Mouse (Mus musculus): Measurements from ENCODE around the gene Adamts3. TPM values are rescaled to one million over a fixed set of nuclear protein-coding genes. Genes with fewer than 3 reads are reported as not detected.
A peak's percentile ranks its signal among the peaks of the same experiment; 100 is the strongest.

The Adamts3 gene
- polyA plus RNA-seq, 1 experiment from 2014 or later, result 5.5 TPM

DNA sequence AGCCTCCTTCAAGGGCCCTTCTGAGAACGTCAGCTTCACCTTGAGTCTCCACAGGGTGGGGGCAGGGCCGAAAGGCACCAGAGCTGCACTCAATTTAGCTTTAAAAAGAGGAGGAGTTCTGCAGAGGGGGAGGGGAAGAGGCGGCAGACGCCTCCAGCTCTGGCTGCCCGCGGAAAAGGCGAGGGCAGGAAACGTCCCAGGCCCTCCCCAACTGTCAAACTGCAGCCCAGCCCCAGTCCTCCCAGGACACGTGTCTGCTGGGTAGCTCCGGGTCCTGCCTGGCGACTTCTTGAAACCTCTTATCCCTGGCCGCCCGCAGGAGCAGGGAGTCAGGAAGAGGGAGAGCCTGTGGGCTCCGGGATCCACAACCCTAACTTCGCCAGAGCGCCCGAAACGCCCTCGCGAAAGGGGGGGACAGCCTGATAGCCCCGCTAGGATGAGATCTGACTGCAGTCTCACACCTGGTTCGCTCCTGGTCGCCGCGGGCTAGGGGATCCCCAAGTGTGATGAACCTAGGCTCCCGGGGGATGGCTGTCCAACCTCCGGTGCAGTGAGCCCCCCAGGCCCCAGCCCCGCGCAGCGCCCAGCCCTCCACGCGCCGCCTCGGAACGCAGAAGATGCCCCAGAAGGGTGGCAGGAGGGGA is 921 bp downstream of the Adamts3 start:
- ATAC-seq (ENCODE audit: low FRiP score), result peak; percentile 67
- WGBS, result under 1% methylated on average over 35 of the region's 35 CpGs
- Histone ChIP-seq H3K36me3 (no peaks in the 10 kb centered on the region), H3K4me2 (peak overlapping the region; percentile 100), H3K9ac (replicated peaks) (peak overlapping the region; percentile 77), H3K4me1 (peaks cover 22% of the 10 kb centered on the region), H3K27ac (replicated peaks) (peak overlapping the region; percentile 75), H3K27me3 (replicated peaks) (no peaks in the 10 kb centered on the region), H3K4me3 (replicated peaks) (peak overlapping the region; percentile 82), H3K9me3 (replicated peaks) (no peaks in the 10 kb centered on the region)

DNA sequence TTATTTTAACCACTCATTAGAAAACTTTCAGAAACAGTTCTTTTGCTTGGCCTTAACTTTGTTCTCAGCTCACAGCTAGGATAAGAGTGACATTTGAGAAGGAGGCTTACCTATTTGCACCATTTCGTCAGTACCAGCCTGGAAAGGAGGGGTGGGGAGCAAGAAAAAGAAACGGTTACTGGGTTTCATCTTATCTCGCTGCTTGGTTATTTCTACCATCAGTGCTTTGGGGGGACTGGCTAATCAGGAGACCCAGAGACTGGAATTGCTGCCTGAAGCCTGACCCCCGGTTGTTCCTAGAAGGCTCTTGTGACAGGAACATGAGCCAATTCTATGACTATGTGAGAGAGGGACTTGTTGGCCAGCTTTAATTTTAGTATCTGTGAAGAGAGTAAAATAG is 1.7 kb downstream of the Adamts3 start:
- H3K27me3 ChIP-seq (replicated peaks), result no peaks in the 10 kb centered on the region
- no peak overlapping the region for H3K9ac ChIP-seq (replicated peaks)
- H3K4me3 ChIP-seq (replicated peaks), result peak overlapping the region; percentile 82
- no peaks in the 10 kb centered on the region for H3K9me3 ChIP-seq (replicated peaks)
- peaks cover 22% of the 10 kb centered on the region for H3K4me1 ChIP-seq
- 45% methylated on average over 4 of the region's 4 CpGs for WGBS
- no peaks in the 10 kb centered on the region for H3K36me3 ChIP-seq
- peak overlapping the region; percentile 100 for H3K4me2 ChIP-seq
- ATAC-seq (ENCODE audit: low FRiP score), result no peak
- H3K27ac ChIP-seq (replicated peaks), result no peak overlapping the region

DNA sequence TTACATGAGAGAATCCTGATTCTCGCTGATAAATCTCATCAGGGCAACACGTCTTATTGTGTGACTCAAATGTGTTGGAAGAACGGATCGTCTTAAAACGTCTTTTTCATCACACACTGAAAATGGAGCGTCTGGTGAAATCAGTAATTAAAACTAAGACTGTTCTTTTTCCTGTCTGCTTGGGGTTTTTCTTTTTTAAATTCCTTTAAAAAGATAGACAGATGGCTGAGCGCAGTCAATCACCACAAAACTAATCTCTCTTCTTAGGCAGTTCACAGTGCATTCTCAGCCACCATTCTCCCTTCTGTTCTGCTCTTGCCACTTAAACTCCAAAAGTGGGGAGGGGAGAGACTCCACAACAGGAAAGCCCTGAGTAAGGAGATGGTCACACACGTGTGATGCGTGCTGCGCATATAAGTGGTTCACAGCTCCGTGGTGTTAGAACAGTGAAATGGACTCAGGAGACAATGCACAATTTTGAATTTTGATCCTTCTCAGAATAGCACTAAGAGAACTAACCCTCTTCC is 4.2 kb downstream of the Adamts3 start:
- no peak overlapping the region for H3K4me3 ChIP-seq (replicated peaks)
- H3K27ac ChIP-seq (replicated peaks), result no peak overlapping the region
- H3K9ac ChIP-seq (replicated peaks), result no peak overlapping the region
- WGBS, result 52% methylated on average over 11 of the region's 11 CpGs
- no peak for ATAC-seq (ENCODE audit: low FRiP score)
- H3K36me3 ChIP-seq, result no peaks in the 10 kb centered on the region
- H3K27me3 ChIP-seq (replicated peaks), result no peaks in the 10 kb centered on the region
- peaks cover 21% of the 10 kb centered on the region for H3K4me1 ChIP-seq
- no peaks in the 10 kb centered on the region for H3K9me3 ChIP-seq (replicated peaks)
- no peak overlapping the region for H3K4me2 ChIP-seq

DNA sequence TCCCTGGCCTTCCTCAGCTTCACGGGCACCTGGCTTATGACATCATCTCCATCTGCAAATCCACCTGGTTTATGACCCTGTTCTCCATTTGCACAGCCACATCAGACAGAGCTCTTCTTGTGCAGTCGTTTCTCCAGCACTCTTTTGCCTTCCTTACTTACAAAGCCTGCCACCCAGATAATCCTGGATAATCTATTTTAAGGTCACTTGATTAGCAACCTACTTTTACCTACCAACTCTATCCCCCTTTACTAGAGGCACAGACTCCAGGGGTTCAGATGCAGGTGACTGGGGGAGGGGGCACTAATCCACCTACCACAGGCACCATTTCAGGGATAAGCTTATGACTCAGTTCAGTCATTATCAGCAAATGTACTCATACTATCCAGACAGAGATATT is 10.5 kb downstream of the Adamts3 start:
- Histone ChIP-seq H3K27ac (replicated peaks) (no peak overlapping the region), H3K4me2 (no peak overlapping the region), H3K9ac (replicated peaks) (no peak overlapping the region), H3K36me3 (no peaks in the 10 kb centered on the region), H3K4me1 (no peaks in the 10 kb centered on the region), H3K9me3 (replicated peaks) (no peaks in the 10 kb centered on the region), H3K27me3 (replicated peaks) (no peaks in the 10 kb centered on the region), H3K4me3 (replicated peaks) (no peak overlapping the region)
- ATAC-seq (ENCODE audit: low FRiP score), result no peak
- WGBS, result 72% methylated on average over 2 of the region's 2 CpGs

- no peak overlapping the region for H3K4me2 ChIP-seq
- H3K9ac ChIP-seq (replicated peaks), result no peak overlapping the region
- H3K9me3 ChIP-seq (replicated peaks), result no peaks in the 10 kb centered on the region
- no peak for ATAC-seq (ENCODE audit: low FRiP score)
- no peak overlapping the region for H3K4me3 ChIP-seq (replicated peaks)
- 88% methylated on average over 4 of the region's 4 CpGs for WGBS
- no peaks in the 10 kb centered on the region for H3K36me3 ChIP-seq
- no peak overlapping the region for H3K27ac ChIP-seq (replicated peaks)
- no peaks in the 10 kb centered on the region for H3K4me1 ChIP-seq
- no peaks in the 10 kb centered on the region for H3K27me3 ChIP-seq (replicated peaks)
Observed at GRCm38 (mm10) chr5:89859603-89860002, 23.5 kb downstream of the Adamts3 start.

DNA sequence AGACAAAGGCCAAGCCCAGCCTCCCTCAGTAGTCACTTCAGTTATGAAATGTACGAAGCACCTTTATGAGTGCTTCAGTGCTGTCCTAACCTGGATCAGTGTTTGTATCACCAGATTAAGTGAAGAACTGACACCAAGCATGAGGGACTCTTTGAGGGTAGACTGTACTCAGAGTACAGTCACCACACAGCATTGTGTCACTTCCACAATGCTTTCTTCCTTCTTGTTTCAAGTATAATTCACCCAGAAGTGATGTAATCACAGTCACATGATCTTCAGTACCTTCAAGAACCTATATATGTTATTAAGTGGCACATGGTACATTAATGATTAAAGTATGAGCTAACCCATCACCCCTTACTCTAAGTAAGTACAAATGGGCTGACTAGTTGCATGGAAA is 24.3 kb downstream of the Adamts3 start:
- Histone ChIP-seq H3K4me2 (no peak overlapping the region), H3K4me1 (no peaks in the 10 kb centered on the region), H3K27me3 (replicated peaks) (no peaks in the 10 kb centered on the region), H3K9ac (replicated peaks) (no peak overlapping the region), H3K4me3 (replicated peaks) (no peak overlapping the region), H3K9me3 (replicated peaks) (no peaks in the 10 kb centered on the region), H3K36me3 (no peaks in the 10 kb centered on the region), H3K27ac (replicated peaks) (no peak overlapping the region)
- ATAC-seq (ENCODE audit: low FRiP score), result no peak
- 98% methylated on average over 1 of the region's 1 CpGs for WGBS

GRCm38 (mm10) chr5:89846551-89846950 is 36.6 kb downstream of the Adamts3 start:
- Histone ChIP-seq H3K36me3 (no peaks in the 10 kb centered on the region), H3K4me1 (peaks cover 9% of the 10 kb centered on the region), H3K27me3 (replicated peaks) (no peaks in the 10 kb centered on the region), H3K4me2 (no peak overlapping the region), H3K4me3 (replicated peaks) (no peak overlapping the region), H3K9ac (replicated peaks) (no peak overlapping the region), H3K9me3 (replicated peaks) (no peaks in the 10 kb centered on the region), H3K27ac (replicated peaks) (no peak overlapping the region)
- peak; percentile 71; the same call in 1 of the 2 replicates for ATAC-seq (ENCODE audit: low FRiP score)
- 25% methylated on average over 1 of the region's 1 CpGs for WGBS

- peak overlapping the region; percentile 63 for H3K27ac ChIP-seq (replicated peaks)
Observed at GRCm38 (mm10) chr5:89844354-89844753, 38.8 kb downstream of the Adamts3 start.

DNA sequence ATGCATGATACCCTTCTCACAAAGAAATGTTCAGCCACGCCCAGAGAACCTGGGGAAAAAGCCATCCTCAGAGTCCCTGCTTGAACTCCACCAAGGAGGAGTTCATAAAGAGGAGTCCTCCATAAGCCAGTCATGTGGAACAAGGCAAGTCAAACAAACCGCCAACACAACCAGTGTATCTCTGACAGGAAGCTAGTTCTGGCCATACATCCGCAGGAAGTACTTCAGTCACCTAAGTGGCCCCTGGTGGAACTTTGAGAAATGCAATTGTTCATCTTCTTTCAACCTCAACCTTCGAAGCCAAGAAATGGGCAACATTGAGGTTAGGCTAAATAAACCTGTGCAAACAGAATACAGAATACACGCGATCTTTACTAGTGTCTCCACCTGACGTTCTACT is 39.7 kb downstream of the Adamts3 start:
- no peaks in the 10 kb centered on the region for H3K9me3 ChIP-seq (replicated peaks)
- H3K27ac ChIP-seq (replicated peaks), result no peak overlapping the region
- H3K36me3 ChIP-seq, result no peaks in the 10 kb centered on the region
- H3K4me2 ChIP-seq, result no peak overlapping the region
- no peaks in the 10 kb centered on the region for H3K27me3 ChIP-seq (replicated peaks)
- no peak for ATAC-seq (ENCODE audit: low FRiP score)
- peaks cover 9% of the 10 kb centered on the region for H3K4me1 ChIP-seq
- WGBS, result 92% methylated on average over 7 of the region's 7 CpGs
- no peak overlapping the region for H3K9ac ChIP-seq (replicated peaks)
- no peak overlapping the region for H3K4me3 ChIP-seq (replicated peaks)

More at GRCm38 (mm10) chr5:89844354-89844753, 38.8 kb downstream of the Adamts3 start:
- peak; percentile 85 for ATAC-seq (ENCODE audit: low FRiP score)
- peaks cover 9% of the 10 kb centered on the region for H3K4me1 ChIP-seq
- no peak overlapping the region for H3K9ac ChIP-seq (replicated peaks)
- no peaks in the 10 kb centered on the region for H3K27me3 ChIP-seq (replicated peaks)
- no peaks in the 10 kb centered on the region for H3K9me3 ChIP-seq (replicated peaks)
- H3K4me2 ChIP-seq, result no peak overlapping the region
- no peak overlapping the region for H3K4me3 ChIP-seq (replicated peaks)
- no peaks in the 10 kb centered on the region for H3K36me3 ChIP-seq
- 26% methylated on average over 5 of the region's 5 CpGs for WGBS

DNA sequence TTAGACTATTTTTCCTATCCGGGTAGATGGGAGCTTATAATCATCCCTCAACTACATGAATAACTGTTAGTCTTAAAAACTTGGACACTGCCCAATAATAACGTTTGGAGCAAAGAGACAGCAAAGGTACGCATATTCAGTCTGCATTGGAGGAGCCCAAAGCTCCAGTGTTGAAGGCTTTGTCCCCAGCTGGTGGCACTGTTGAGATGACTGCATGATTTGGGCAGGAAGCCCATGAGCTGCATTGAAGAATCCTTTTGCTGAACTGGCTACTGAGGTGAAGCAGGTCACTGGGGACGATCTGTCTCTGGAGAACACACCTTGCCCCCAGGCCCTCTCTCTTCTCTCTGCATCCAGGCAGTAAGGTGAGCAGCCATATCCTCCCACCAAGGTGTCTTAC is 43.5 kb downstream of the Adamts3 start:
- no peaks in the 10 kb centered on the region for H3K36me3 ChIP-seq
- H3K9me3 ChIP-seq (replicated peaks), result no peaks in the 10 kb centered on the region
- H3K4me1 ChIP-seq, result peaks cover 5% of the 10 kb centered on the region
- no peak overlapping the region for H3K4me3 ChIP-seq (replicated peaks)
- no peak overlapping the region for H3K9ac ChIP-seq (replicated peaks)
- H3K27ac ChIP-seq (replicated peaks), result no peak overlapping the region
- H3K27me3 ChIP-seq (replicated peaks), result no peaks in the 10 kb centered on the region
- ATAC-seq (ENCODE audit: low FRiP score), result no peak
- WGBS, result 84% methylated on average over 4 of the region's 4 CpGs
- no peak overlapping the region for H3K4me2 ChIP-seq

GRCm38 (mm10) chr5:89821175-89821574 is 62.0 kb downstream of the Adamts3 start:
- Histone ChIP-seq H3K27me3 (replicated peaks) (no peaks in the 10 kb centered on the region), H3K27ac (replicated peaks) (no peak overlapping the region), H3K4me3 (replicated peaks) (no peak overlapping the region), H3K36me3 (no peaks in the 10 kb centered on the region), H3K9ac (replicated peaks) (no peak overlapping the region), H3K9me3 (replicated peaks) (no peaks in the 10 kb centered on the region), H3K4me1 (no peaks in the 10 kb centered on the region), H3K4me2 (no peak overlapping the region)
- WGBS, result 95% methylated on average over 1 of the region's 1 CpGs
- no peak for ATAC-seq (ENCODE audit: low FRiP score)

GRCm38 (mm10) chr5:89819531-89819930 is 63.6 kb downstream of the Adamts3 start:
- no peak for ATAC-seq (ENCODE audit: low FRiP score)
- Histone ChIP-seq H3K27ac (replicated peaks) (no peak overlapping the region), H3K4me1 (no peaks in the 10 kb centered on the region), H3K4me3 (replicated peaks) (no peak overlapping the region), H3K36me3 (no peaks in the 10 kb centered on the region), H3K27me3 (replicated peaks) (no peaks in the 10 kb centered on the region), H3K9me3 (replicated peaks) (no peaks in the 10 kb centered on the region), H3K9ac (replicated peaks) (no peak overlapping the region), H3K4me2 (no peak overlapping the region)
- WGBS, result 31% methylated on average over 3 of the region's 3 CpGs
